Mouse (Mus musculus): ENCODE data around the gene Col8a1. TPM values are rescaled to one million over a fixed set of nuclear protein-coding genes. Genes with fewer than 3 reads are reported as not detected.
A peak's percentile ranks its signal among the peaks of the same experiment; 100 is the strongest.

Col8a1 gene
- 45.7 and 45.8 TPM in 2 replicates for polyA plus RNA-seq (2015; fragmentation: Nextera tagmentation; extraction: Ambion mirVana)

DNA sequence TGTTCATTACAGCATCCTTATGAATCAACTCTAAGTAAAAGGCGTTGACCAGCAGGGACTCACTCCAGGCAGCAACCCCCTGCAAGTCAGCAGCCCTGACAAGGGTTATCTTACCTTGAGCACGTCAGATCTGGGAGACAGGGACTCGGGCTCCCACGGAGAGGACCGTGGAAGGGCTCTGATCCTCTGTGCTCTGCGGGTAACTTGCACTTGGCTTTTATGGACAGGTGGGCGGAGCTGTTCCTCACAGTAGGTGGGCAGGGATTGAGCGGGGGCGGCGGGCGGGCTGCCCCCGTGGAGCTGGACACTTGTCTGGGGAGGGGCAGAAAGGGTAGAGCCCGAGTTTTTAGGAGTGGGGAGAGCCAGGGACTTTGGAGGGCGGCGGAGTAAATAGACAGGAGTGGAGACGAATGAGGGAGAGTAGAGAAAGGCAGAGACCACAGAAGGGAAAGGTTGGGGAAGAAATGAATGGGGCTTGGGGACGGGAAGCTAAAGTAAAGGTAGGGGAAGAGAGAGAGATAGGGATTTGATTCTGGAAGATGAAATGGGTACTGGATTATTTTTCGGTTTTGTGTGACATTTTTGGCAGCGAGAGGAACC, at the start of gene Col8a1:
Gene Col8a1 (minus strand): TSS at position 212 of the 600 bp plus-strand sequence.
- peak within 1 kb of the TSS; percentile 76 for H3K4me2 ChIP-seq
- peak within 1 kb of the TSS; percentile 36; the same call in 1 of the 2 replicates for H3K9ac ChIP-seq
- peaks cover 22% of the 10 kb centered on the region for H3K4me1 ChIP-seq
- peak within 1 kb of the TSS; percentile 44 for H3K4me3 ChIP-seq
- ATAC-seq (ENCODE audit: insufficient number of reproducible peaks, low FRiP score, low TSS enrichment, low read depth) = no peak
- 0 out of 2 replicates have a peak, but pooled peaks cover 8% of the 10 kb centered on the region for H3K27me3 ChIP-seq
- no peaks in the 10 kb centered on the region for H3K36me3 ChIP-seq
- peak within 1 kb of the TSS; percentile 43 for H3K27ac ChIP-seq
- no peaks in the 10 kb centered on the region for H3K9me3 ChIP-seq
- 1% methylated on average over 19 of the region's 19 CpGs for WGBS

DNA sequence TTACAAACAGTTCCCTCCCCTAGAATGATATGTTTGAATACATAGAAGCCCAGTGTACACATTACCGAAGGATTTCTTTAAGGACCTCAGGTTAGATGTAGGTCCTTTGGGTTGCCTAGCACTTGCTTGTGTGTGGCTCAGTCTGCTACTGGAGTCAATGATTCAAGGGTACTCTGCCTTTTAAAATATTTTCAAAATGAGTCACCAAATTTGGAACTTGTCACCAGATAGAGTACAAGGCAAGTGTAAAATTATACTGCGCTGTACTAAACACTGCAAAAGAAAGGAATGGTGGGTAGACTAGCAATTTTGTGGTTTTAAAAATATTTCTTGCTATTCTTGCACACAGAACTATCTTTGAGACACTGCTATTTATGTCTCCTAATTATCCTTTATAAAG, 47.3 kb upstream of the Col8a1 start:
- ATAC-seq (ENCODE audit: insufficient number of reproducible peaks, low FRiP score, low TSS enrichment, low read depth) = no peak
- no peaks in the 10 kb centered on the region for H3K4me1 ChIP-seq
- H3K9me3 ChIP-seq = no peaks in the 10 kb centered on the region
- H3K27ac ChIP-seq = no peak overlapping the region
- WGBS = 91% methylated on average over 2 of the region's 2 CpGs
- no peak overlapping the region for H3K4me3 ChIP-seq
- H3K27me3 ChIP-seq = no peaks in the 10 kb centered on the region
- H3K9ac ChIP-seq = no peak overlapping the region
- no peaks in the 10 kb centered on the region for H3K36me3 ChIP-seq
- H3K4me2 ChIP-seq = no peak overlapping the region

DNA sequence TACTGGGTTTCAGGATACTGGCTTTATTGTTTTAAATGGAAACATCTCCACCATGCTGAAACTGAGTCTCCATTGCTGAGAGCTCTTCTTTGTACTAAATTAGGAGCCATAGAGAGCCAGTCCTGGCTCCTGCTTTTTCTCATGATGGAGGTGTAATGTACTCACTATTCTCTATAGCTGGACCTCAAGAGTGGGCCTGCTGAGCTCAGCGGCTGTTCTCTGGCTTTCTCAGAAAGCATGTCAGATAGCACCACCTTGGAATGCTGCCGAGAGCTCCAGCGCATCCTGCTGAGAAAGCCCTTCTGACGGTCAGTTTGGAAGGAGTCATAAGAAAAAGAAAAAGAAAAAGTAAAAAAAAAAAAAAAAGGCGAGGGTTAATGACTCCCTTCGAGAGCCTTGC, 41.8 kb upstream of the Col8a1 start:
- Histone ChIP-seq H3K9ac (no peak overlapping the region), H3K4me3 (no peak overlapping the region), H3K4me2 (no peak overlapping the region), H3K36me3 (no peaks in the 10 kb centered on the region), H3K27me3 (no peaks in the 10 kb centered on the region), H3K27ac (peak overlapping the region; percentile 28; the same call in 1 of the 2 replicates), H3K4me1 (no peaks in the 10 kb centered on the region), H3K9me3 (no peaks in the 10 kb centered on the region)
- WGBS = 50% methylated on average over 5 of the region's 6 CpGs
- ATAC-seq (ENCODE audit: insufficient number of reproducible peaks, low FRiP score, low TSS enrichment, low read depth) = peak; percentile 55; the same call in 1 of the 2 replicates

DNA sequence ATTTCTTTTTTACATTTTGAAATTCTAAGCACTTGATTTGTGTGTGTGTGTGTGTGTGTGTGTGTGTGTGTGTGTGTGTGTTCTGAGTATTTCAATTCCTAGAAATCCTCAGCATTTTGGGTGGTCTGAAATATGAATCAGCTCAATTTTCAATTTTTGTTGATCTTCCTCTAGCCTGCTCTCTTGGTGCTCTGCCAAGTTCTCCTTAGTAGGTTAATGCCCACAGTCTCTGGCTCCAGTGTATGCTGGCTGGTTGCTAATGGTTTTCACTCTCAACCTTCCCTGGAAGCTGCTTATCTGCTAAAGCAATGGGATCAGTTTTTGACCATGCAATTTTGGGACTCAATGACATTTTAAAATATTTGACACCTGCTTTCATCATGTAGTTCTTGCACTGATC, 24.5 kb upstream of the Col8a1 start:
- no peak for ATAC-seq (ENCODE audit: insufficient number of reproducible peaks, low FRiP score, low TSS enrichment, low read depth)
- Histone ChIP-seq H3K4me1 (no peaks in the 10 kb centered on the region), H3K9me3 (no peaks in the 10 kb centered on the region), H3K4me2 (no peak overlapping the region), H3K27me3 (no peaks in the 10 kb centered on the region), H3K9ac (no peak overlapping the region), H3K36me3 (no peaks in the 10 kb centered on the region), H3K4me3 (no peak overlapping the region), H3K27ac (no peak overlapping the region)

DNA sequence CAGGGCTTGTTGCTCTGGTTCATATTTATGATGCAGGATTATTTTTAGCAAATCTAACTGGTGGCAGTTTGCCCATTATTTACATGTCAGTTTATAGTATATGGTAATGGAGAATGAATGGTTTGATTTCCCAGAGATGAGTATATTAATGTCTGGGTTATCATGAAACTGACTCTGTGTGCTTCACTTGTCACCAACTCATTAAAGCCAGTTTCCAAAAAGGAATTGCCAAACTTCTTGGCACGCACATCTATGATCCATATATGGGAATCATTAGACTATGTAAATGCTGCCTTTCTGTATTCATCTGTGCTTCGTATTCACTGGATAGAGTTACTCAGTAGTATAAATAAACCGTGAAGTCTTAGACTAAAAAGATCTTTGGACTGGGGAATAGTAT, 11.1 kb upstream of the Col8a1 start:
- Histone ChIP-seq H3K4me2 (no peak overlapping the region), H3K27ac (no peak overlapping the region), H3K9me3 (no peaks in the 10 kb centered on the region), H3K4me3 (no peak overlapping the region), H3K27me3 (no peaks in the 10 kb centered on the region), H3K4me1 (no peaks in the 10 kb centered on the region), H3K9ac (no peak overlapping the region), H3K36me3 (no peaks in the 10 kb centered on the region)
- 56% methylated on average over 3 of the region's 3 CpGs for WGBS
- ATAC-seq (ENCODE audit: insufficient number of reproducible peaks, low FRiP score, low TSS enrichment, low read depth) = no peak

DNA sequence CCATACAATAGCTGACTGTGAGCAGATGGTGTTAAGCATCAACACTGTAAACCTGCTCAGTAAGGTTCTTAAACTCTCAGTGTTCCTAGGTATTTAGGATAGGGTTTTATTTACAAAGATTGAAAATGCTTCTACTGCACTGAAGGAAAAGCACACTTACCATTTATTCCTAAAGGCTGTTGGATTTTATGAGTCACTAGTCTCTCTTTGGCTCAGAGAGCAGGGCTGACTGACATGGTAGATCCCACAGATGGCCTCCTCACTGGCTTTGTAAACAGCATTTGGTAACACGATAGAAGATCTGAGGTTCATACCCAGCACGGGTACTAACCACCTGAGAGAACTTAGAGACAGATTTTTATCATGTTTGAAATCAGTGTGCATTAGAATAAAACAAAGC, 5.3 kb upstream of the Col8a1 start:
- Histone ChIP-seq H3K4me2 (no peak overlapping the region), H3K36me3 (no peaks in the 10 kb centered on the region), H3K27me3 (0 out of 2 replicates have a peak, but pooled peaks cover 5% of the 10 kb centered on the region), H3K9me3 (no peaks in the 10 kb centered on the region), H3K27ac (no peak overlapping the region), H3K9ac (no peak overlapping the region), H3K4me3 (no peak overlapping the region), H3K4me1 (peaks cover 13% of the 10 kb centered on the region)
- no peak for ATAC-seq (ENCODE audit: insufficient number of reproducible peaks, low FRiP score, low TSS enrichment, low read depth)
- 32% methylated on average over 2 of the region's 2 CpGs for WGBS

DNA sequence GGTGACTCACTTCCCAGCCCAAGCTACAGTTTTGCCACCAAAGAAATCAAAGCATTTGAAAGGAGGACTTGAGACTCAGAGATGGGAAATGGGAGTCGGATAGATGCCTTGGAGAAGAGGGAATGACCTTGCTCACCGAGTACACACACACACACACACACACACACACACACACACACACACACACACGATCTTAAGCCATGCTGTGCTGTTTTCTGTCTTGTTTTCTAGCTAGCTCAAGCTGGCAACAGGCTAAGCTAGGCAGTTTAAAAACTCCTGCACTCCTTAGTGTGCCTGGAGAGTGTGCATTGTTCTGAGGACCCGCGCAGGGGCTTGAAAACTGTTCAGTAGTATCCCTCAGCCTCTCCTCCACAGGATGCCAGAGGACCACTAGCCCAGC, 1.2 kb upstream of the Col8a1 start:
- H3K9me3 ChIP-seq = no peaks in the 10 kb centered on the region
- H3K27me3 ChIP-seq = 0 out of 2 replicates have a peak, but pooled peaks cover 8% of the 10 kb centered on the region
- WGBS = 54% methylated on average over 5 of the region's 5 CpGs
- no peaks in the 10 kb centered on the region for H3K36me3 ChIP-seq
- no peak for ATAC-seq (ENCODE audit: insufficient number of reproducible peaks, low FRiP score, low TSS enrichment, low read depth)
- no peak overlapping the region for H3K27ac ChIP-seq
- no peak overlapping the region for H3K9ac ChIP-seq
- H3K4me2 ChIP-seq = peak overlapping the region; percentile 76; the same call in 1 of the 2 replicates
- H3K4me1 ChIP-seq = peaks cover 29% of the 10 kb centered on the region
- H3K4me3 ChIP-seq = 0 out of 2 replicates have a peak overlapping the region, but pooled peaks have one; percentile 44

DNA sequence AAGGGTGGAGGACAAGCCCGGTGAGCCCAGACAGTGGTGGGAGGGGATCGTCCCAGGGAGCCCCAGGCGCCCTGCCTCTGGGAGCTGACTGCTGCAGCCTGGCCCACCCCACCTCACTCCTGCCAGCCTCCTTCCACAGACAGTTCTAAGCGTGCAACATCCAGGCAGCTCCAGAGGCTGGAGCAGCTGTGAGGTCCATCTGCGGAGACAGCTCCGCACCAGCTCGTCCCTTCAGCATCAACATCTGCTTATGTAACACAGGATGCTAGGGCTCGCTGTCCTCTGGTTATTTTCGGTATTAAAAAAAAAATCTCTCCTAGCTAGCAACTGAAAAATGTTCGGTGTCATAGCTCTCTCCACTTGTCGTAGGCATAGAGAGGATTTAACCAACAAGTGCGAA, 704 bp upstream of the Col8a1 start:
- Histone ChIP-seq H3K9ac (peak overlapping the region; percentile 36; the same call in 1 of the 2 replicates), H3K4me1 (peaks cover 27% of the 10 kb centered on the region), H3K36me3 (no peaks in the 10 kb centered on the region), H3K27ac (no peak overlapping the region), H3K4me3 (peak overlapping the region; percentile 44), H3K9me3 (no peaks in the 10 kb centered on the region), H3K27me3 (0 out of 2 replicates have a peak, but pooled peaks cover 8% of the 10 kb centered on the region), H3K4me2 (peak overlapping the region; percentile 76)
- 20% methylated on average over 12 of the region's 12 CpGs for WGBS
- ATAC-seq (ENCODE audit: insufficient number of reproducible peaks, low FRiP score, low TSS enrichment, low read depth) = 0 out of 2 replicates have a peak, but pooled peaks have one; percentile 40

DNA sequence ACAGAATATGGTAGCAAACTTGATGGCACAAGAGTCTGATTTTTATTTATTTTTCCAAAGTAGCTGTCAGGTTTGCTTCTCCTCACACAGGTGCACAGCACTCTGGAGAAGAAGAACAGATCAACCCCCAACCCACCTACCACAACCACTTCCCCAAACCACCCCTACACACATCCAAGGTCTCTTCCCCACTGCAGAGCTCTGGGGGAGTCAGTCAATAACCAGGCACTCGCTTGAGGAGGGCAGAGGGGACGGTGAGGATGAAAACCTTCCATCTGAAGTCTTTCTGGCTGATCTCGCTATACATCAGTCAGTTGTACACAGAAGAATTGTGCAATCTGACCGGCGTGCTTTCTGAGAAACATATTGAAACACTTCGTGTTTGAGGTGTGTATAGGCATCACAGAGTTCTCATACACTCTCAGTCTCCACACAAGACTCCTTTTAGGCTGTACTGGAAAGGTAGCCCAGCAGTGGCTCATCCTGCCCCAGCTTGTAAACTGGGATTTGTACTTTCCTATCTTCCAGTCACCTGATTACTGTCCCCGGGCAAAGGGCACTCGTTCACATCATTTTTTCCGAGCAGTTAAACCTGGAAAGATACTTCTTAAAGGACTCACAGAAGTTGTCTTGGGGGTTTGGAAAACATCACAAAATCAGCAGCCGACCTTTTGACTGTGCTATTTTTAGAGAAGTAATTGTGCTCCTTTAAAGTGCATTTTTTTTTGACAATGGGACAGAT, 827 bp downstream of the Col8a1 start:
- H3K9ac ChIP-seq = no peak overlapping the region
- no peaks in the 10 kb centered on the region for H3K36me3 ChIP-seq
- no peaks in the 10 kb centered on the region for H3K9me3 ChIP-seq
- 41% methylated on average over 10 of the region's 10 CpGs for WGBS
- H3K4me1 ChIP-seq = peaks cover 22% of the 10 kb centered on the region
- H3K27me3 ChIP-seq = 0 out of 2 replicates have a peak, but pooled peaks cover 8% of the 10 kb centered on the region
- peak overlapping the region; percentile 22; the same call in 1 of the 2 replicates for H3K27ac ChIP-seq
- peak overlapping the region; percentile 44 for H3K4me3 ChIP-seq
- H3K4me2 ChIP-seq = peak overlapping the region; percentile 76; the same call in 1 of the 2 replicates
- ATAC-seq (ENCODE audit: insufficient number of reproducible peaks, low FRiP score, low TSS enrichment, low read depth) = no peak

DNA sequence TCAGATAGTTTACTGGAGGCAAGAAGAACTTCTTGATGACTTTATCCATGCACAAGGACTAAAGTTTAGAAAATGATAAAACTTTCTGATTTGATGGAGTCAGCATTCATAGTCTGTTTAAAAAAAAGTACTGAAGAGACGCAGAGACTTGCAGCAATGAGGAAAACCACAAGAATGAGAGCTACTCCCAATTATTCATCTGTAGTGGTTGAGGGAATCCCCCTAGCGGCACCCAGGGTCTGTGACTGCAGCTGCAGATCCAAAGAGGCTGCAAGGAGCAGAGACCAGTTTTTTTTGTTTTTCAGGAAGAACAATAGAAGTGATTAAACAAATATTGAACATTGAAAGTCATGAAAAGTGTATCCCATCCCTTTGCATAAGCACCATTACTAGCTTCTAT, 4.0 kb downstream of the Col8a1 start:
- no peak overlapping the region for H3K9ac ChIP-seq
- WGBS = 56% methylated on average over 2 of the region's 2 CpGs
- no peaks in the 10 kb centered on the region for H3K9me3 ChIP-seq
- 0 out of 2 replicates have a peak, but pooled peaks cover 3% of the 10 kb centered on the region for H3K27me3 ChIP-seq
- peaks cover 22% of the 10 kb centered on the region for H3K4me1 ChIP-seq
- no peaks in the 10 kb centered on the region for H3K36me3 ChIP-seq
- H3K27ac ChIP-seq = no peak overlapping the region
- ATAC-seq (ENCODE audit: insufficient number of reproducible peaks, low FRiP score, low TSS enrichment, low read depth) = no peak
- no peak overlapping the region for H3K4me2 ChIP-seq
- H3K4me3 ChIP-seq = no peak overlapping the region

DNA sequence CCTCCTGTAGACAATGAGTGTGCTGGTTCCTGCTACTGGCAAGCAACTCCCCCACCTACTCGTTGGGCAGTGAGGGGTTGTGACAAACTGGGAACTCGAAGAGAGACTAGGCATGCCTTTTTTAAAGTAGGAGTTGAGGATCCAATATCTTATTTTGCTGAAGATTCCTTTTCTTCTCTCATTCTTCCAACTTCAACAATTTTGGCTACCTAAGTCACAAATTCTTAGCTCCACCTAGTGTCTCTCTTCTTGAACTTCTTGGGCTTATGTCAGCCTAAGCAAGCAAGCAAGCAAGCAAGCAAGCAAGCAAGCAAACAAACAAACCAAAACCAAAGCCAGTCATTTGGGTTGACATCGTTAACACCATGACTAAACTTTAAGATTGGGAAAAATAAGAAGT, 6.4 kb downstream of the Col8a1 start:
- Histone ChIP-seq H3K4me1 (0 out of 2 replicates have a peak, but pooled peaks cover 3% of the 10 kb centered on the region), H3K4me2 (no peak overlapping the region), H3K9ac (no peak overlapping the region), H3K27ac (peak overlapping the region; percentile 38; the same call in 1 of the 2 replicates), H3K27me3 (no peaks in the 10 kb centered on the region), H3K36me3 (no peaks in the 10 kb centered on the region), H3K4me3 (no peak overlapping the region), H3K9me3 (no peaks in the 10 kb centered on the region)
- no peak for ATAC-seq (ENCODE audit: insufficient number of reproducible peaks, low FRiP score, low TSS enrichment, low read depth)
- WGBS = 71% methylated on average over 3 of the region's 3 CpGs
